Mouse (Mus musculus) embryonic facial prominence, embryonic 15.5 days (tissue): ENCODE data around the gene Amh. TPM values are rescaled to one million over a fixed set of nuclear protein-coding genes. Genes with fewer than 3 reads are reported as not detected.

ENCODE experiments used
- ATAC-seq: fragments of 200-750 bp; cut with Nextera tagmentation; 2 replicates; pipeline ENCODE4 v1.8.0; 2017; ENCODE audit warnings: low read depth, moderate TSS enrichment; ENCODE audit not compliant: insufficient number of reproducible peaks, low FRiP score, low TSS enrichment
- H3K27ac ChIP-seq: fragments of 300-500 bp; sonication (generic); replicated peaks from 2 replicates; pipeline ENCODE4 v1.5.1; 2015; ENCODE audit warnings: mild to moderate bottlenecking, inconsistent platforms
- H3K27me3 ChIP-seq: fragments of 300-500 bp; sonication (generic); 2 replicates; pipeline ENCODE4 v1.6.1; 2015; ENCODE audit warnings: inconsistent platforms
- H3K36me3 ChIP-seq: fragments of 300-500 bp; sonication (generic); 2 replicates; pipeline ENCODE4 v1.6.1; 2015; ENCODE audit warnings: mild to moderate bottlenecking, inconsistent platforms
- H3K4me1 ChIP-seq: fragments of 300-500 bp; sonication (generic); 2 replicates; pipeline ENCODE4 v1.6.1; 2015; ENCODE audit warnings: inconsistent platforms
- H3K4me2 ChIP-seq: fragments of 300-500 bp; sonication (generic); replicated peaks from 2 replicates; pipeline ENCODE4 v1.6.1; 2015; ENCODE audit warnings: mild to moderate bottlenecking, inconsistent platforms
- H3K4me3 ChIP-seq: fragments of 300-500 bp; sonication (generic); replicated peaks from 2 replicates; pipeline ENCODE4 v1.5.1; 2015; ENCODE audit warnings: mild to moderate bottlenecking, inconsistent platforms
- H3K9ac ChIP-seq: fragments of 300-500 bp; sonication (generic); 2 replicates; pipeline ENCODE4 v1.6.1; 2015; ENCODE audit warnings: inconsistent platforms
- H3K9me3 ChIP-seq: fragments of 300-500 bp; sonication (generic); replicated peaks from 2 replicates; pipeline ENCODE4 v1.6.1; 2016; ENCODE audit warnings: inconsistent platforms
- WGBS: fragments of 180-500 bp; shearing (Covaris S2); methylation state at CpG from one replicate; pipeline ENCODE4 v1.1.7; 2015; 5-methylcytosine and 5-hydroxymethylcytosine counted together
- polyA plus RNA-seq: library from polyadenylated mRNA; unstranded; fragments of >200 nt; fragmentation: Nextera tagmentation; extraction: Ambion mirVana; gene quantifications from 2 replicates; pipeline ENCODE4 v1.2.1, GENCODE M21; 2015

The Amh gene
- polyA plus RNA-seq, 1 experiment from 2014 or later = 0.09 TPM

DNA sequence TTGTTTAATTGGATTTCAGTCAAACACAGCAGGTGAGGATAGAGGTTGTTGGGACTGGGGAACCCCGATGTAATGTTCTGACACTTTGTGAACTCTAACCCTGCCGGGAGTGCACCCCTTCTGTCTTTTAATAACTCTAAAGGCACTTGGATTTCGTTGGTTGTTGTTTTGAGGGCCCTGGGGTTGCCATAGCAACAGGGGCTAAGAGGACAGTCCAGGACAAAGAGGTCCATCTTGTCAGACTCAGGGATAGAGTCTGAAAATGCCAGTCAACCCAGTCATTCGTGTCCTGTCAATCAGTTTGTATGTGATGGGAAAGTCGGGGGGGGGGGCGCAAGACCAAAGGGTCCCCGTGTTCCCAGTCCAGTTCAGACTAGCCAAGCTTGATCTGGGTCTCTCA is 27.8 kb downstream of the Amh start:
- Histone ChIP-seq H3K4me3 (no peak overlapping the region), H3K9ac (no peak overlapping the region), H3K27ac (no peak overlapping the region), H3K4me1 (peaks cover 42% of the 10 kb centered on the region), H3K36me3 (peaks cover 22% of the 10 kb centered on the region), H3K9me3 (no peaks in the 10 kb centered on the region), H3K4me2 (no peak overlapping the region), H3K27me3 (peaks cover 28% of the 10 kb centered on the region)
- 58% methylated on average over 7 of the region's 7 CpGs for WGBS
- no peak for ATAC-seq

- Histone ChIP-seq H3K4me1 (peaks cover 19% of the 10 kb centered on the region), H3K27ac (no peak overlapping the region), H3K36me3 (0 out of 2 replicates have a peak, but pooled peaks cover 6% of the 10 kb centered on the region), H3K9me3 (no peaks in the 10 kb centered on the region), H3K9ac (no peak overlapping the region), H3K27me3 (peaks cover 28% of the 10 kb centered on the region), H3K4me2 (no peak overlapping the region), H3K4me3 (no peak overlapping the region)
- WGBS = 66% methylated on average over 30 of the region's 30 CpGs
- no peak for ATAC-seq
Observed at GRCm38 (mm10) chr10:80835617-80836016, 30.6 kb downstream of the Amh start.

DNA sequence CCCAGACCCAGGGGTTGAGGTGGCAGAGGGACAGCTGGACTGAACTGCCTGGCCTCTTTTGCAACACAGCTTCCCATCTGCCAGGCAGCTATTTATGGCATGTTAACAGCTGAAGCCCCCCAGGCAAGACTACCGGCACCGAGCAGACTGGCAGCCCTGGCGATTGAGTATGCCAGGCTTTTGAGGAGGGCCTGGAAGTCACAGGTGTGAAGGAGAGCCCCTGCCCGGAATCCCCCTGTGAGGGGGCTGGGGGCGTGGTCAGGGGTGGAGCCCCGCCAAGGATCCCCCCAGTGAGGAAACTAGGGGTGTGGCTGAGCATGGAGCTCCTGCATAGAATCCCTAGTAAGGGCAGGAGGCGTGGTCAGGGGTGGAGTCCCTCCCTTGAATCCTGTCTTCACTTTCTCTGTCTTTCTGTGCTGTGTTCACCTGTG is 31.9 kb downstream of the Amh start:
- Histone ChIP-seq H3K4me1 (0 out of 2 replicates have a peak, but pooled peaks cover 9% of the 10 kb centered on the region), H3K9me3 (no peaks in the 10 kb centered on the region)

DNA sequence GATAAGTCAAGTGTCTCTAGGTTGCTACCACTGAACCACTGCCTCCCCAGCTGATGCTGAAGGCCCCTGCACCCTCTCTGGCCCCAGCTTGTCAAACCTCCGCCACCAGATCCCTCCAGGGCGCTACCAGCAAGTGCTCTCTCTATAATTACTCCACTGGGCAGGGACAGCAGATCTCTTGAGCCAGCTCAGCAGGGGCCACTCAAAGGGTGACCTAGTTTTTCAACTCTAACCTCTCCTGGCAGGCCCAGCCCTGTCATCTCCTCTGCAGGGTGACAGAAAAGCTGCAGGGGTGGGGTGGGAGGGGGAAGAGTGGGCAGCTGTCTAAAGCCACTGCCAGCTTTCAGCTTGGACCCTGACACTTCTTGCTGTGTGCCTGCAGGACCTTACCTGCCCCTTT is 32.8 kb downstream of the Amh start:
- no peak overlapping the region for H3K4me3 ChIP-seq
- peaks cover 40% of the 10 kb centered on the region for H3K27me3 ChIP-seq
- 0 out of 2 replicates have a peak, but pooled peaks cover 9% of the 10 kb centered on the region for H3K4me1 ChIP-seq
- no peaks in the 10 kb centered on the region for H3K9me3 ChIP-seq
- H3K9ac ChIP-seq = no peak overlapping the region
- 20% methylated on average over 2 of the region's 2 CpGs for WGBS
- ATAC-seq = no peak
- H3K36me3 ChIP-seq = 0 out of 2 replicates have a peak, but pooled peaks cover 4% of the 10 kb centered on the region
- no peak overlapping the region for H3K4me2 ChIP-seq
- H3K27ac ChIP-seq = no peak overlapping the region

More for the DNA sequence above, 31.9 kb downstream of the Amh start:
- WGBS = 32% methylated on average over 7 of the region's 7 CpGs
- no peak overlapping the region for H3K27ac ChIP-seq
- no peak overlapping the region for H3K4me3 ChIP-seq
- peaks cover 31% of the 10 kb centered on the region for H3K27me3 ChIP-seq
- no peak overlapping the region for H3K4me2 ChIP-seq
- 0 out of 2 replicates have a peak, but pooled peaks cover 4% of the 10 kb centered on the region for H3K36me3 ChIP-seq
- ATAC-seq = no peak
- no peak overlapping the region for H3K9ac ChIP-seq

DNA sequence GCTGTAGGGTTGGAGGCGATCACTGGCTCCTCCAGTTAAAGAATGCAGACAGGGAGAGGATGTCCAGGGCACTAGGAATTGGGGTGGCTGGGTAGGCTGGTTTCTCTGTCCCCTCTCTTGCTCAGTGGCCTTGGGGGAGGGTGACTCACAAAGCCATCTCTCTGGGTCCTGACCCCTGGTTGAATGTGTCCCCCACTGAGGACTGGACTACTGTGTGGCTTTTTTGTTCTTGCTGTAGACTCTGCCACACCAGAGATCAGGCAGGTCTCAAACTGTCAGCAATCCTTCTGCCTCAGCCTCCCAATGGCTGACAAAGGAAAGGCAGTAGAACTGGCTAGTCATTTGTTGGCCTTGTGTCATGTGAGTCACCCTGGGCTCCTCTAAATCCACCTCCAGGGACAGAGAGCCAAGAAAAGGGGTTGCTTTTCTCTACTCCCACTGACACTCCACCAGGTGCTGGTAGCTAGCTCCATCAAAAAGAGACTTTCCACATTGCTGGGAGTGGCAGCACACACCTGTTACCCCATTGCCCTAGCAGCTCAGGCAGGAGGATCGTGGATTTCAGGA is 33.4 kb downstream of the Amh start:
- Histone ChIP-seq H3K27me3 (peaks cover 44% of the 10 kb centered on the region), H3K4me1 (peaks cover 11% of the 10 kb centered on the region), H3K9me3 (no peaks in the 10 kb centered on the region), H3K4me3 (no peak overlapping the region), H3K4me2 (no peak overlapping the region), H3K36me3 (0 out of 2 replicates have a peak, but pooled peaks cover 4% of the 10 kb centered on the region), H3K9ac (no peak overlapping the region), H3K27ac (no peak overlapping the region)
- ATAC-seq = no peak
- WGBS = 56% methylated on average over 2 of the region's 2 CpGs

DNA sequence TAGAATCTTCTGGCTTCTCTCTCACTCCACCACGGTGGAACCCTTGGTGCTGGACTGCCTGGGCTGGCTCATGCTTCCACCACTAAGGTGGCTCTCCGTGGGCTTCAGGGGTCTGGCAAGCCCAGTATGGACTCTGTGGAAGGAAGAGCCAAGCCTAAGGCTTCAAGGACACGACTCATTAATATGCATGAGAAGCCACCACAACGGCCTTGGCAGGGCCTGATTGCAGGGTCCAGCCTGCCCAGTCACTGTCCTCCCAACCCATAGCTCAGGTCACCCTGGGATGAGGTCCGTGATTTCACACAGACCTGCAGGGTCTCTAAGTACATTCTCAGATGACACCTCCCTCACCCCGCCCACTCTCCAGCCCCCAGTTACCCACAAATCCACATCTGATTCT is 34.8 kb downstream of the Amh start:
- WGBS = 62% methylated on average over 6 of the region's 6 CpGs
- Histone ChIP-seq H3K9me3 (no peaks in the 10 kb centered on the region), H3K4me1 (peaks cover 20% of the 10 kb centered on the region), H3K4me3 (no peak overlapping the region), H3K9ac (no peak overlapping the region), H3K4me2 (no peak overlapping the region), H3K36me3 (no peaks in the 10 kb centered on the region), H3K27ac (no peak overlapping the region), H3K27me3 (peaks cover 44% of the 10 kb centered on the region)
- ATAC-seq = no peak

DNA sequence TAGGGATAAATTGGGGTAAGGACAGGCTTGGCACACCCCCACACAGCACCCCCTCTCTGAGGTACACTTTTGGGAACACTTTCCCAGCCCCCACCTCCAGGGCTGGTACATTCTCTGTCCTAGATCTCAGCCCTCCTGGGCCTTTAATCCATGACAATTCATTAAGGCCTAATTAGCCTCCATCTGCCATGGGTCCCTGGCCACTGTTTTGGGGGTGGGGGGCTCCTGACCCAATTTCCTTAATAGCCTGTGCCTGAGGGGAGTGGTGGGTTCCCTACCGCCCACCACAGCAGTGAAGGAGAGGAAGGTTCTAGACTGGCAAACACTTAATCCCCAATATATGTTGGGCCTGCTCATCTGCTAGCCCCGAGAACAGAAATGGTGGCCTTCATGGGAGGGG is 36.6 kb downstream of the Amh start:
- 74% methylated on average over 2 of the region's 2 CpGs for WGBS
- H3K27me3 ChIP-seq = peaks cover 39% of the 10 kb centered on the region
- H3K9ac ChIP-seq = no peak overlapping the region

DNA sequence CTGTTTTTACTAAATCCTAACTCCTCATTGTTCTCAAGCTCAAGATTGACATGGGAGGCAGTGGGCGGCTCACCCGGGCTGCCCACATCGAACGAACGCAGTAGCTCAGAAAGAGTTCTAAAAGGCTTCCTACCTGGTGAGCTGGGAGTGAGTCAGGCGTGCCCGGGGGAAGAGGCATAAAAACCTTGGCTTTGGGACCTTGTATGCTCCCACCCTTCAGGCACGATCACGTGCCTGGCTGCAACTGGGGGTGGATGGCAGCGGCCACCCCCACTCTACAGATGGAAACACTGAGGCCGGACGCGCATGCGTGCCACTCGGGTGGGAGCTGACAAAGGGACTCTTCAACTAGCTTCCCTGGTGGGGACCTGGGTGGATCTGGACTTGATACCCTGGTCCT is 37.3 kb downstream of the Amh start:
- Histone ChIP-seq H3K4me2 (no peak overlapping the region), H3K9ac (no peak overlapping the region), H3K4me1 (peaks cover 13% of the 10 kb centered on the region), H3K27ac (no peak overlapping the region), H3K27me3 (peaks cover 39% of the 10 kb centered on the region), H3K36me3 (no peaks in the 10 kb centered on the region), H3K9me3 (no peaks in the 10 kb centered on the region), H3K4me3 (no peak overlapping the region)
- ATAC-seq = no peak
- 80% methylated on average over 15 of the region's 15 CpGs for WGBS

More for the DNA sequence above, 36.6 kb downstream of the Amh start:
- H3K36me3 ChIP-seq = no peaks in the 10 kb centered on the region
- H3K9me3 ChIP-seq = no peaks in the 10 kb centered on the region
- peaks cover 20% of the 10 kb centered on the region for H3K4me1 ChIP-seq
- H3K4me3 ChIP-seq = no peak overlapping the region
- no peak overlapping the region for H3K4me2 ChIP-seq
- ATAC-seq = no peak
- no peak overlapping the region for H3K27ac ChIP-seq

DNA sequence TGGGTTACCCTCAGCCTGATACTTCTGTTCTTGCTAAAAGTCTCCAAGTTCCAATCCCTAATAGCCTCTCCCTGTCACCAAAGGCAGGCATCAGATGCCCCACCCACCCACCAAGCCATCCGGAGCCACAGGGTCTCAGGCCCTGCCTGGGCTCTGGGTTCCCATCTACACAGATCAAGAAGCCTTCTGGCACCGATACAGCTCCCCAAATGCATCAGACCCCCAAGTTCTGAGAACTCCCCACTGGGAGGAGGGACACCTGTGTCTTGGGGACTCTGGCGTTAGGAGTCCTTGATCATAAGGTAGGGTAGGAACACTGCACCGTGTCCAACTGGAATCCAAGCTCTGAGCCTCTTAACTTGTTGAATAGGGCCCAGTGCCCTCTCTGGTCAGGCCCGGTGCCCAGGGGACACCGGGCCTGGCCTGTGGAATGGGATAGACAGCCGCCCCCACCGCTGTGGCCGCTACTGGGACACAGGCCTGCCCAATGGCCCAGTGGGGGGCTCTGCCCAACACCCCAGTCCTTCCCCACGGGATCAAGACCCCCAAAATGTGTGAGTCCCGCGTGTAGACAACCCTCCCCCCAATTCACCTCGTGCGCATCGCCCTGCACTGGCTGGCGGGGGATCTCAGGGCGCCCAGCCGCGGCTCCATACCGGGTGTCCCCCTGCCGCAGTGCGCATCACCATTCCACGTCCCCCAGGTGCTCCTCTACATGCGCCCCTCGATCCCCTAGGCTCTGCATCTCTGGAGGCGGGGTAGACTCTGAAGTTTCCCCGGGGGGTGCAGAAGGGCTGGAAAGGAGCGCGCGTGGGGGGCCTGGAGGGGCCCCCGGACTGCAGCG is 38.3 kb downstream of the Amh start:
- WGBS = 7% methylated on average over 32 of the region's 32 CpGs
- no peak overlapping the region for H3K27ac ChIP-seq
- peak overlapping the region; percentile 91 for H3K4me2 ChIP-seq
- no peak for ATAC-seq
- peak overlapping the region; percentile 35 for H3K9ac ChIP-seq
- no peaks in the 10 kb centered on the region for H3K9me3 ChIP-seq
- peak overlapping the region; percentile 50 for H3K4me3 ChIP-seq
- H3K4me1 ChIP-seq = peaks cover 11% of the 10 kb centered on the region
- no peaks in the 10 kb centered on the region for H3K36me3 ChIP-seq
- H3K27me3 ChIP-seq = peaks cover 39% of the 10 kb centered on the region

DNA sequence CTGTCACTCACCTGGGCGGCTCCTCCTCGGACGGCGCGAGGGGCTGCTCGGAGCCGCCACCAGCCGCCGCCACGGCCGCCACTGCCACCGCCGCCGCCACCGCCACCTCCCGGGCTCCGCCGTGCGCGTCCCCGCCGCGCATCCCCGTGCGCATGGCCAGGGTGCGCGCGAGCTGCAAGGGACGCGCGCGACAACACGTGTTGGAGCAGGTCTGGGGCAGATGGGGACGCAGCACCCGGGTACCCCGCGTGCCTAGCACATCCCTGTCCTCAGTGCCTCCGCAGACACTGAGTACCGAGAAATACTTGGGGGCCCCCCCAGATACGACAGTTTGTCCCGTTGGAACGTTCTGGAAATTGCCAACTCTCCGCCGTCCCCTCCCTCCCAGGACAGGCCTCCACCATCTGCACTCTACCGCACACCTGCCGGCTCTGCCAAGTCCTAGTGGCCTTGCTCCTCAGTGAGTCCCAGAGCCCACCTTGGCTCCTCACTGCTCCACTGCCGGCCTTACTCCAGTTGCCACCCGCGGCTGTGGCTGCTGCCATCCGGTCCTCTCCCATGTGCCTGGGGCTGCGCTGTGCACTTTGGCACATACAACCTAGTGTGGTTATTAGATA is 39.0 kb downstream of the Amh start, which contains the start of gene Lingo3:
Gene Lingo3 (minus strand): TSS at position 109 of the 617 bp plus-strand sequence.
- 3% methylated on average over 46 of the region's 51 CpGs for WGBS
- H3K4me2 ChIP-seq = peak within 1 kb of the TSS; percentile 91
- no peaks in the 10 kb centered on the region for H3K9me3 ChIP-seq
- no peaks in the 10 kb centered on the region for H3K36me3 ChIP-seq
- no peak for ATAC-seq
- H3K9ac ChIP-seq = peak within 1 kb of the TSS; percentile 35
- peaks cover 11% of the 10 kb centered on the region for H3K4me1 ChIP-seq
- H3K27me3 ChIP-seq = peaks cover 39% of the 10 kb centered on the region
- H3K27ac ChIP-seq = no peak within 1 kb of the TSS
- H3K4me3 ChIP-seq = peak within 1 kb of the TSS; percentile 50

GRCm38 (mm10) chr10:80845055-80845693 is 40.1 kb downstream of the Amh start:
- 56% methylated on average over 8 of the region's 8 CpGs for WGBS
- no peak overlapping the region for H3K4me2 ChIP-seq

More at GRCm38 (mm10) chr10:80845055-80845693, 40.1 kb downstream of the Amh start:
- Histone ChIP-seq H3K4me3 (no peak overlapping the region), H3K36me3 (no peaks in the 10 kb centered on the region), H3K27me3 (peaks cover 39% of the 10 kb centered on the region), H3K9ac (no peak overlapping the region), H3K4me1 (peaks cover 11% of the 10 kb centered on the region), H3K9me3 (no peaks in the 10 kb centered on the region), H3K27ac (no peak overlapping the region)
- ATAC-seq = no peak
